Mouse (Mus musculus) thymus, postnatal 14 days (tissue): ENCODE measurements around the gene Erv3.

Experiments
- DNase-seq: peaks from one replicate; pipeline ENCODE4 v3.0.0; 2021

Erv3 gene

GRCm38 (mm10) chr2:131859721-131860120 is at the start of gene Erv3:
Gene Erv3, minus strand, starts transcription at chr2:131859747.
- DNase-seq, result no peak

- no peak for DNase-seq
Measured at GRCm38 (mm10) chr2:131908906-131909305, 49.4 kb upstream of the Erv3 start.

- DNase-seq, result no peak
Measured at GRCm38 (mm10) chr2:131908351-131908861, 48.9 kb upstream of the Erv3 start.

- no peak for DNase-seq
Measured at GRCm38 (mm10) chr2:131907311-131907710, 47.8 kb upstream of the Erv3 start.

GRCm38 (mm10) chr2:131906846-131907245 is 47.3 kb upstream of the Erv3 start:
- DNase-seq, result no peak

- no peak for DNase-seq
Measured at GRCm38 (mm10) chr2:131906266-131906665, 46.7 kb upstream of the Erv3 start.

- DNase-seq, result no peak
Measured at GRCm38 (mm10) chr2:131905776-131906175, 46.2 kb upstream of the Erv3 start.

GRCm38 (mm10) chr2:131905025-131905424 is 45.5 kb upstream of the Erv3 start:
- no peak for DNase-seq

GRCm38 (mm10) chr2:131902867-131903266 is 43.3 kb upstream of the Erv3 start:
- DNase-seq, result peak; percentile 19

GRCm38 (mm10) chr2:131902423-131902822 is 42.9 kb upstream of the Erv3 start:
- DNase-seq, result no peak

GRCm38 (mm10) chr2:131897336-131898109 is 38.0 kb upstream of the Erv3 start:
- DNase-seq, result no peak

- DNase-seq, result no peak
Measured at GRCm38 (mm10) chr2:131896011-131896410, 36.5 kb upstream of the Erv3 start.

- no peak for DNase-seq
Measured at GRCm38 (mm10) chr2:131895106-131895505, 35.6 kb upstream of the Erv3 start.

GRCm38 (mm10) chr2:131892534-131892933 is 33.0 kb upstream of the Erv3 start:
- DNase-seq, result no peak

- DNase-seq, result peak; percentile 25
Measured at GRCm38 (mm10) chr2:131888233-131888632, 28.7 kb upstream of the Erv3 start.

GRCm38 (mm10) chr2:131886503-131887160 is 27.1 kb upstream of the Erv3 start:
- peak; percentile 50 for DNase-seq

- DNase-seq, result no peak
Measured at GRCm38 (mm10) chr2:131883136-131883535, 23.6 kb upstream of the Erv3 start.

GRCm38 (mm10) chr2:131881766-131882165 is 22.2 kb upstream of the Erv3 start:
- DNase-seq, result no peak

- DNase-seq, result no peak
Measured at GRCm38 (mm10) chr2:131876551-131877265, 17.2 kb upstream of the Erv3 start.

- no peak for DNase-seq
Measured at GRCm38 (mm10) chr2:131873376-131873775, 13.8 kb upstream of the Erv3 start.

- no peak for DNase-seq
Measured at GRCm38 (mm10) chr2:131868983-131869382, 9.4 kb upstream of the Erv3 start.

GRCm38 (mm10) chr2:131866676-131867075 is 7.1 kb upstream of the Erv3 start:
- no peak for DNase-seq

GRCm38 (mm10) chr2:131864262-131864796 is 4.8 kb upstream of the Erv3 start:
- DNase-seq, result no peak
